Mouse (Mus musculus) pancreas, adult 10 weeks (tissue): ENCODE data around the gene Olfr1042. TPM values are rescaled to one million over a fixed set of nuclear protein-coding genes. Genes with fewer than 3 reads are reported as not detected.

Source experiments
- polyA plus RNA-seq: library from polyadenylated mRNA; stranded (reverse); fragments of 350-450 nt; fragmentation: Illumina TruSeq; extraction: RNeasy Lipid Tissue Mini Kit (QIAGEN cat#74804); gene quantifications from one replicate; pipeline ENCODE4 v1.2.3, GENCODE M21; 2015; ENCODE audit warnings: low read depth, low replicate concordance; ENCODE audit not compliant: insufficient read depth

The Olfr1042 gene
- not detected for polyA plus RNA-seq

DNA sequence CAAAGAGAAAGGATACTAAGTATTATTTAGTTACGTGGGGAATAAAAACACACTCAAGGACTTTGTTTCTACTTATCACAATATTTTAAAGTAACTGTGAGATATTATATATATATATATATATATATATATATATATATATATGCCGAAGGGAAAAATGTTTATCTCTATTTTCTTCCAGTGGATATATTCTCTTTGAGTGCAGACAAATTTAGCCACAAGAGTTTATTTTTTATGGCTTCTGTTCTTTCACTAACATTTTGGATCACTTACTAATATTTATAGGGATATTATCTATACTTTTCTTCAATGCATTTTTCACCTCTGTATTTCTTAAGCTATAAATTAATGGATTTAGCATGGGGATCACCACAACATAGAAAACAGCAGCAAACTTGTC is at the start of gene Olfr1042:
Gene Olfr1042, minus strand, starts transcription at position 101 of the 400 bp plus-strand sequence.

DNA sequence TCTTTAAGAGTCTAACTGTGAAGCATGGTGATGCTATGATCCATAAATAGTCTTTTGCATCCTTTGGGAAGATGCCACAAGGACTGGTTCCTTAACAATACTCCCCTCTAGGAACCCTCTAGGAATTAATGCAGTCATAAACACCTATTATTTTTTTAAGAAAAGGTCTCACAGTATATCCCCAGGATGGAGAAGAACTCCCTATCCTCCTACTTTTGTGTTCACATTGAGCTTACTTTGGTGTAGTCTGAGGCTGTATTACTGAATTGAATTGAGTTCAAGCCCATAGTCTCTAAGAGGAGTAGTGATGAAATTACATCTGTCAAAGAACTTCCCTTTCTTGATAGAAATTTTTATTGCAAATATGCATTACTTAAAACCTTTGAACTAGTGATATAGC is 41.3 kb upstream of the Olfr1042 start, which contains the start of gene Olfr1045:
Gene Olfr1045, minus strand, starts transcription at position 101 of the 400 bp plus-strand sequence.

DNA sequence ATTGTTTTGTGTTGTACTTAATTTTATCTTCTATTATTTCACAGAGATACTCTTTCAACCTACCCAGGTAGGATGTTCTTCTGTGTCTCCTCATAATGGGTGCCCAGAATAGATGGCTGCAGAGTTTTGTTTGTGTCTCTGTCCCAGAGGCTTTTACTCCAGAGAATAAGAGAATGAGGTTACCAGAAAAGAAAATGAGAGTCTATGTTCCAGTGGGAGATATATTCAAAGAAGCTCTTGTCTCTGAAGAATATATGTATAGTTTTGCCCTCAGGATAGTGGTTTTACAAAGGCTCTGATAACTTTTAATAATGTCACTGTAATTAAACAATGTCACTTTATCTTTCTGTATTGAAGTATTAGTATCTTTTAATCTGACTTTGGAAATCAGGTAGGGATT is 23.9 kb upstream of the Olfr1042 start, which contains the start of gene Olfr52:
Gene Olfr52, minus strand, starts transcription at position 101 of the 400 bp plus-strand sequence.

GRCm38 (mm10) chr2:86177720-86178119 is 16.1 kb upstream of the Olfr1042 start, which contains the start of gene Olfr1044:
TSS of gene Olfr1044 (minus strand) at chr2:86177820.

DNA sequence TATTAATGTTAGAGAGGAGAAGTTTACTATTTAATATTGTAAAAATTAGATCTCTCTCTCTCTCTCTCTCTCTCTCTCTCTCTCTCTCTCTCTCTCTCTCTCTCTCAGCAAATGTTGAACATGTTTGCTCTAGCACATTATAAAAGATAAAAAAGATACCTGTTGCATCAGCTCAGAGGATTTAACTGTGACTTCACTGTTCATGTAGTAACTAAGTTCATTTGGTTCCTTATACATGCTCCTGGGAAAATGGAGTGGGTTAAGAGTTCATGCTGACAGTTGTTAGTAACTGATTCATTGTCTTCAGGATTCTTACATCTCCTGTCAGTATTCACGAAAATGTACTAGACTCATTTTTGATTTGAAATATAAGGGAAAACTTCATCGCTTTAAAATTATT is 5.8 kb upstream of the Olfr1042 start, which contains the start of gene Olfr1043:
Gene Olfr1043, minus strand, starts transcription at position 101 of the 400 bp plus-strand sequence.

GRCm38 (mm10) chr2:86146632-86147031 is 15.0 kb downstream of the Olfr1042 start, which contains the start of gene Olfr1040:
TSS of gene Olfr1040 (minus strand) at chr2:86146732.

DNA sequence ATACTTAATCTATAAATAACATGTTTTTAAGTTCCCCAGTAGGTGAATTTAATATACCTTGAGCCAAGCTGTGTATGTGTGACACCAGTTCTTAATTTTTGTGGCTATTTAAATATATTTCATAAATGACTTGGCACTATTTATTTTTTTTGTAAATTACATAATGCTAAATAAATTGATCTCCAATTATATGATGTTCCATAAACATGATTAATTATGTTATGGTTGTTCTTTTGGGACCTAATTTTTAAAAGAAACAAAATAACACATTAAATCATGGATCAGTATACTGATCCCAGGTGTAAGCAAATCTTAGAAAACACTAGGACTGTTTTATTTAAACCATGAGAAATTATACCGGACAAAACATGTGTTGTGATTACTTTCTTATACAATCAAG is 25.8 kb downstream of the Olfr1042 start, which contains the start of gene Olfr1039:
Gene Olfr1039, minus strand, starts transcription at position 101 of the 400 bp plus-strand sequence.

Other genes starting within 250 kb of the Olfr1042 start
- gene Olfr1025-ps1, start 246.6 kb downstream of the Olfr1042 start, polyA plus RNA-seq = not detected
- not detected for gene Olfr1026, start 240.3 kb downstream of the Olfr1042 start, polyA plus RNA-seq
- not detected for gene Olfr1028, start 211.4 kb downstream of the Olfr1042 start, polyA plus RNA-seq
- not detected for gene Olfr1029, start 187.9 kb downstream of the Olfr1042 start, polyA plus RNA-seq
- gene Olfr1030, start 182.6 kb downstream of the Olfr1042 start, polyA plus RNA-seq = not detected
- not detected for gene Olfr1031, start 171.5 kb downstream of the Olfr1042 start, polyA plus RNA-seq
- not detected for gene Olfr1032, start 156.3 kb downstream of the Olfr1042 start, polyA plus RNA-seq
- 0.72 TPM for gene Olfr1033, start 141.2 kb downstream of the Olfr1042 start, polyA plus RNA-seq
- gene Olfr1034, start 116.0 kb downstream of the Olfr1042 start, polyA plus RNA-seq = 0.17 TPM
- gene Olfr1036, start 87.8 kb downstream of the Olfr1042 start, polyA plus RNA-seq = not detected
- not detected for gene Olfr1037, start 74.5 kb downstream of the Olfr1042 start, polyA plus RNA-seq
- not detected for gene Olfr1039, start 25.9 kb downstream of the Olfr1042 start, polyA plus RNA-seq
- not detected for gene Olfr1040, start 15.1 kb downstream of the Olfr1042 start, polyA plus RNA-seq
- not detected for gene Olfr1043, start 5.7 kb upstream of the Olfr1042 start, polyA plus RNA-seq
- not detected for gene Olfr1044, start 16.0 kb upstream of the Olfr1042 start, polyA plus RNA-seq
- not detected for gene Olfr52, start 23.8 kb upstream of the Olfr1042 start, polyA plus RNA-seq
- gene Olfr1045, start 41.2 kb upstream of the Olfr1042 start, polyA plus RNA-seq = not detected
- gene Olfr1046, start 57.5 kb upstream of the Olfr1042 start, polyA plus RNA-seq = not detected
- gene Olfr1047, start 69.6 kb upstream of the Olfr1042 start, polyA plus RNA-seq = not detected
- not detected for gene Olfr1048, start 78.5 kb upstream of the Olfr1042 start, polyA plus RNA-seq
- gene Olfr1049, start 96.5 kb upstream of the Olfr1042 start, polyA plus RNA-seq = not detected
- not detected for gene Olfr1051, start 117.2 kb upstream of the Olfr1042 start, polyA plus RNA-seq
- gene Olfr1052, start 130.6 kb upstream of the Olfr1042 start, polyA plus RNA-seq = not detected
- gene Olfr1053, start 153.4 kb upstream of the Olfr1042 start, polyA plus RNA-seq = not detected
- gene Olfr1054, start 173.6 kb upstream of the Olfr1042 start, polyA plus RNA-seq = not detected
- not detected for gene Olfr1055, start 188.4 kb upstream of the Olfr1042 start, polyA plus RNA-seq
- not detected for gene Olfr1056, start 200.6 kb upstream of the Olfr1042 start, polyA plus RNA-seq
- not detected for gene Olfr1057, start 216.6 kb upstream of the Olfr1042 start, polyA plus RNA-seq
- not detected for gene Olfr1058, start 226.7 kb upstream of the Olfr1042 start, polyA plus RNA-seq